Mouse (Mus musculus) CD8-positive naive resting alpha-beta T cell, adult 2 months (primary cell): ENCODE results near the gene Xpnpep1.

Source experiments
- DNase-seq, 2 experiments: peaks; one replicate each; pipeline ENCODE4 v3.0.0; 2022; ENCODE audit warnings: low read depth in 2 of 2, low spot score in 2 of 2

Xpnpep1 gene

GRCm38 (mm10) chr19:53040164-53041132, at the start of gene Xpnpep1:
Gene Xpnpep1, minus strand, starts transcription at chr19:53040214.
- no peak for DNase-seq

- DNase-seq: no peak
Observed at GRCm38 (mm10) chr19:53087268-53088143, 47.5 kb upstream of the Xpnpep1 start.

GRCm38 (mm10) chr19:53086861-53087260, 46.8 kb upstream of the Xpnpep1 start:
- no peak for DNase-seq

GRCm38 (mm10) chr19:53084735-53085134, 44.7 kb upstream of the Xpnpep1 start:
- no peak for DNase-seq

GRCm38 (mm10) chr19:53082862-53083261, 42.8 kb upstream of the Xpnpep1 start:
- no peak for DNase-seq

- DNase-seq: no peak
Observed at GRCm38 (mm10) chr19:53081339-53081738, 41.3 kb upstream of the Xpnpep1 start.

- no peak for DNase-seq
Observed at GRCm38 (mm10) chr19:53080921-53081320, 40.9 kb upstream of the Xpnpep1 start.

- no peak for DNase-seq
Observed at GRCm38 (mm10) chr19:53080487-53080886, 40.5 kb upstream of the Xpnpep1 start.

- no peak for DNase-seq
Observed at GRCm38 (mm10) chr19:53080026-53080425, 40.0 kb upstream of the Xpnpep1 start.

GRCm38 (mm10) chr19:53078271-53079085, 38.5 kb upstream of the Xpnpep1 start:
- no peak for DNase-seq

- no peak for DNase-seq
Observed at GRCm38 (mm10) chr19:53077278-53077677, 37.3 kb upstream of the Xpnpep1 start.

GRCm38 (mm10) chr19:53076238-53076981, 36.4 kb upstream of the Xpnpep1 start:
- no peak for DNase-seq

GRCm38 (mm10) chr19:53075896-53076237, 35.9 kb upstream of the Xpnpep1 start:
- DNase-seq: no peak

GRCm38 (mm10) chr19:53074899-53075722, 35.1 kb upstream of the Xpnpep1 start:
- DNase-seq: no peak

GRCm38 (mm10) chr19:53073521-53073920, 33.5 kb upstream of the Xpnpep1 start:
- no peak for DNase-seq

- DNase-seq: no peak
Observed at GRCm38 (mm10) chr19:53072406-53072805, 32.4 kb upstream of the Xpnpep1 start.

- DNase-seq: no peak
Observed at GRCm38 (mm10) chr19:53071651-53072050, 31.6 kb upstream of the Xpnpep1 start.

GRCm38 (mm10) chr19:53070870-53071269, 30.9 kb upstream of the Xpnpep1 start:
- no peak for DNase-seq

GRCm38 (mm10) chr19:53069451-53069850, 29.4 kb upstream of the Xpnpep1 start:
- no peak for DNase-seq
